Mouse (Mus musculus): ENCODE measurements around the gene Rcl1.

- TF ChIP-seq POLR2A (IDR thresholded peaks at IDR 0.05; ENCODE audit: low read depth, low read length) (no peak), CTCF (IDR thresholded peaks at IDR 0.05; ENCODE audit: extremely low read depth, insufficient read depth, insufficient read length, insufficient replicate concordance) (no peak)
These were observed 83.9 kb downstream of the Rcl1 start for GRCm38 (mm10) chr19:29185122-29185521.
